Mouse (Mus musculus) neural tube, embryonic 11.5 days (tissue): ENCODE data around the gene Nxpe3. TPM values are rescaled to one million over a fixed set of nuclear protein-coding genes. Genes with fewer than 3 reads are reported as not detected.

Source experiments
- ATAC-seq: fragments of 200-750 bp; cut with Nextera tagmentation; 2 replicates; pipeline ENCODE4 v1.8.0; 2017; ENCODE audit warnings: moderate number of reproducible peaks, mild to moderate bottlenecking, moderate TSS enrichment, moderate library complexity; ENCODE audit not compliant: insufficient read depth, low FRiP score, low TSS enrichment
- DNase-seq: peaks from one replicate; pipeline ENCODE4 v3.0.0-alpha.2; 2015; ENCODE audit warnings: low spot score
- H3K27ac ChIP-seq: fragments of 300-500 bp; sonication (generic); 2 replicates; pipeline ENCODE4 v1.5.1; 2014; ENCODE audit warnings: low read depth, mild to moderate bottlenecking, low read length
- H3K27me3 ChIP-seq: fragments of 300-500 bp; sonication (generic); 2 replicates; pipeline ENCODE4 v1.6.1; 2014; ENCODE audit warnings: mild to moderate bottlenecking, low read length, mixed read lengths; ENCODE audit not compliant: control insufficient read depth, insufficient read depth
- H3K36me3 ChIP-seq: fragments of 300-500 bp; sonication (generic); 2 replicates; pipeline ENCODE4 v1.6.1; 2014; ENCODE audit warnings: mild to moderate bottlenecking, low read length, moderate library complexity, mixed read lengths; ENCODE audit not compliant: control insufficient read depth, insufficient read depth
- H3K4me1 ChIP-seq: fragments of 300-500 bp; sonication (generic); 2 replicates; pipeline ENCODE4 v1.6.1; 2014; ENCODE audit warnings: low read length, mixed read lengths; ENCODE audit not compliant: control insufficient read depth, insufficient read depth
- H3K4me2 ChIP-seq: fragments of 300-500 bp; sonication (generic); 2 replicates; pipeline ENCODE4 v1.6.1; 2014; ENCODE audit warnings: low read depth, mild to moderate bottlenecking, moderate library complexity
- H3K4me3 ChIP-seq: fragments of 300-500 bp; sonication (generic); 2 replicates; pipeline ENCODE4 v1.5.1; 2014; ENCODE audit warnings: low read depth, low read length
- H3K9ac ChIP-seq: fragments of 300-500 bp; sonication (generic); 2 replicates; pipeline ENCODE4 v1.6.1; 2014; ENCODE audit warnings: mild to moderate bottlenecking, low read length
- H3K9me3 ChIP-seq: fragments of 300-500 bp; sonication (generic); 2 replicates; pipeline ENCODE4 v1.6.1; 2016; ENCODE audit warnings: low read length; ENCODE audit not compliant: control insufficient read depth
- WGBS: fragments of 180-500 bp; shearing (Covaris S2); extraction: QIAGEN DNeasy Blood & Tissue Kit; methylation state at CpG from one replicate; pipeline ENCODE4 v1.1.7; 2014; 5-methylcytosine and 5-hydroxymethylcytosine counted together
- polyA plus RNA-seq: library from polyadenylated mRNA; unstranded; fragments of >200 nt; fragmentation: Nextera tagmentation; extraction: Ambion mirVana; gene quantifications from 2 replicates; pipeline ENCODE4 v1.2.1, GENCODE M21; 2014

Nxpe3 gene
- polyA plus RNA-seq, 1 experiment from 2014 or later: 0.89 TPM

- ATAC-seq: no peak
- no peaks in the 10 kb centered on the region for H3K27me3 ChIP-seq
- no peaks in the 10 kb centered on the region for H3K4me1 ChIP-seq
- H3K4me3 ChIP-seq: no peak overlapping the region
- H3K36me3 ChIP-seq: peaks cover 9% of the 10 kb centered on the region
- no peak overlapping the region for H3K4me2 ChIP-seq
- no peak for DNase-seq
- no peak overlapping the region for H3K27ac ChIP-seq
- WGBS: 96% methylated on average over 7 of the region's 7 CpGs
- no peaks in the 10 kb centered on the region for H3K9me3 ChIP-seq
- H3K9ac ChIP-seq: no peak overlapping the region
These were observed 19.6 kb upstream of the Nxpe3 start for GRCm38 (mm10) chr16:55914716-55915115.

GRCm38 (mm10) chr16:55910208-55910793 is 15.2 kb upstream of the Nxpe3 start:
- H3K4me2 ChIP-seq: no peak overlapping the region
- ATAC-seq (no peak), DNase-seq (no peak)
- WGBS: 93% methylated on average over 10 of the region's 10 CpGs
- H3K4me1 ChIP-seq: no peaks in the 10 kb centered on the region
- no peaks in the 10 kb centered on the region for H3K27me3 ChIP-seq
- no peaks in the 10 kb centered on the region for H3K9me3 ChIP-seq
- no peak overlapping the region for H3K27ac ChIP-seq
- H3K9ac ChIP-seq: no peak overlapping the region
- H3K36me3 ChIP-seq: peaks cover 7% of the 10 kb centered on the region
- H3K4me3 ChIP-seq: no peak overlapping the region

GRCm38 (mm10) chr16:55906928-55907679 is 12.0 kb upstream of the Nxpe3 start:
- no peak for ATAC-seq
- H3K4me1 ChIP-seq: no peaks in the 10 kb centered on the region
- H3K27ac ChIP-seq: no peak overlapping the region
- 92% methylated on average over 5 of the region's 5 CpGs for WGBS
- no peaks in the 10 kb centered on the region for H3K9me3 ChIP-seq
- H3K27me3 ChIP-seq: no peaks in the 10 kb centered on the region
- H3K4me2 ChIP-seq: no peak overlapping the region
- no peak for DNase-seq
- no peak overlapping the region for H3K4me3 ChIP-seq
- peaks cover 4% of the 10 kb centered on the region for H3K36me3 ChIP-seq
- no peak overlapping the region for H3K9ac ChIP-seq

- Histone ChIP-seq H3K9me3 (no peaks in the 10 kb centered on the region), H3K4me3 (no peak overlapping the region), H3K9ac (no peak overlapping the region), H3K4me1 (no peaks in the 10 kb centered on the region), H3K4me2 (no peak overlapping the region), H3K27me3 (no peaks in the 10 kb centered on the region), H3K27ac (no peak overlapping the region), H3K36me3 (peaks cover 3% of the 10 kb centered on the region)
- no peak for DNase-seq
- no peak for ATAC-seq
- 91% methylated on average over 25 of the region's 25 CpGs for WGBS
These were observed 10.3 kb upstream of the Nxpe3 start for GRCm38 (mm10) chr16:55905370-55905769.

GRCm38 (mm10) chr16:55901839-55902756 is 7.0 kb upstream of the Nxpe3 start:
- no peak for ATAC-seq
- 92% methylated on average over 14 of the region's 14 CpGs for whole genome bisulfite sequencing

GRCm38 (mm10) chr16:55898385-55899002 is 3.4 kb upstream of the Nxpe3 start:
- Histone ChIP-seq H3K9me3 (no peaks in the 10 kb centered on the region), H3K27ac (no peak overlapping the region), H3K4me1 (peaks cover 4% of the 10 kb centered on the region; the same call in 1 of the 2 replicates), H3K27me3 (no peaks in the 10 kb centered on the region), H3K36me3 (no peaks in the 10 kb centered on the region), H3K9ac (no peak overlapping the region), H3K4me2 (no peak overlapping the region), H3K4me3 (no peak overlapping the region)
- WGBS: 91% methylated on average over 9 of the region's 9 CpGs
- DNase-seq (no peak), ATAC-seq (no peak)

More at GRCm38 (mm10) chr16:55901839-55902756, 7.0 kb upstream of the Nxpe3 start:
- Histone ChIP-seq H3K9ac (no peak overlapping the region), H3K27ac (no peak overlapping the region), H3K4me2 (no peak overlapping the region), H3K36me3 (no peaks in the 10 kb centered on the region; the same call in 1 of the 2 replicates), H3K9me3 (no peaks in the 10 kb centered on the region), H3K4me3 (no peak overlapping the region), H3K4me1 (no peaks in the 10 kb centered on the region), H3K27me3 (no peaks in the 10 kb centered on the region)
- no peak for DNase-seq

GRCm38 (mm10) chr16:55895651-55896095 is 588 bp upstream of the Nxpe3 start:
- 6% methylated on average over 9 of the region's 9 CpGs for WGBS
- Histone ChIP-seq H3K9me3 (no peaks in the 10 kb centered on the region), H3K4me3 (peak overlapping the region; percentile 71), H3K27ac (0 out of 2 replicates have a peak overlapping the region, but pooled peaks have one; percentile 53), H3K27me3 (no peaks in the 10 kb centered on the region), H3K4me1 (peaks cover 4% of the 10 kb centered on the region; the same call in 1 of the 2 replicates), H3K9ac (peak overlapping the region; percentile 74), H3K4me2 (peak overlapping the region; percentile 79), H3K36me3 (no peaks in the 10 kb centered on the region)
- ATAC-seq (no peak; the same call in 1 of the 2 replicates), DNase-seq (no peak)

- ATAC-seq (no peak), DNase-seq (no peak)
- H3K4me1 ChIP-seq: peaks cover 4% of the 10 kb centered on the region; the same call in 1 of the 2 replicates
- no peaks in the 10 kb centered on the region for H3K27me3 ChIP-seq
- no peaks in the 10 kb centered on the region for H3K9me3 ChIP-seq
- 3% methylated on average over 4 of the region's 4 CpGs for WGBS
- peak overlapping the region; percentile 79 for H3K4me2 ChIP-seq
- no peaks in the 10 kb centered on the region for H3K36me3 ChIP-seq
- peak overlapping the region; percentile 74 for H3K9ac ChIP-seq
- peak overlapping the region; percentile 71 for H3K4me3 ChIP-seq
- no peak overlapping the region for H3K27ac ChIP-seq
These were observed 571 bp downstream of the Nxpe3 start for GRCm38 (mm10) chr16:55894536-55894892.
